13 mouse cellular contexts compared by ENCODE assay signal in the genomic region with DNA sequence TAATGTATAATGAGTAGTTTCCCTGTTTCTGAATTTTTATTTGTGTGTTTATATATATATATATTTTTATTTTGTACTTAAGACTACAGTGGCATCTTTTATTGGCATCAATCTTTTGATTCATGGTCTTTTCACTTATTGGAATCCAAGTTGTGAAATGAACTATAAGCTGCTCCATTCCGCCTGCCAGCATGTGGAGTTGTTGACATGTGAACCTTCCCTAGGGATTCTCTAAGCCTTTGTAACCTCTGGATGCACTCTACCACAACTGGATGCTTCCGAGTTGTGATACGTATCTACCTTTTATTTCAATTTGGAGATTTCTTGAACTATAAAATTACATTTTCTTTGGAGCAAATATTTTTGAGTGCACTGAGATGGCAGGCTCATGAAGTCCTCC.
"Had no signal": no experiment of that assay in that cellular context is flagged by ENCODE, and none has a peak within 500 bp of the region (broad histone marks: within the 10 kb centered on the region; RNA-seq: fewer than 3 reads in every experiment).

No protein-coding gene starts in this region.

- DNase-seq: gastrocnemius, postnatal 14 days; gastrocnemius, postnatal 36 days; heart, adult 11 months; heart, adult 2 months; heart, postnatal 14 days; heart, postnatal 36 days; kidney, adult 11 months; kidney, adult 2 months; kidney, adult 9 months; kidney, postnatal 14 days; kidney, postnatal 36 days; liver; liver, embryonic 13.5 days had no signal
